Mouse (Mus musculus) C2C12 (cell line): ENCODE data around the gene Sla2.

Source experiments
- CTCF ChIP-seq: IDR thresholded peaks from one replicate; pipeline ENCODE4 v1.5.1; 2011; ENCODE audit not compliant: control insufficient read depth, insufficient read depth, insufficient read length
- FOSL1 ChIP-seq: IDR thresholded peaks from one replicate; pipeline ENCODE4 v1.8.0; 2011; ENCODE audit warnings: mild to moderate bottlenecking, low read length; ENCODE audit not compliant: poor library complexity, insufficient read depth, severe bottlenecking
- MAX ChIP-seq: IDR thresholded peaks from one replicate; pipeline ENCODE4 v1.6.1; 2011; ENCODE audit warnings: mild to moderate bottlenecking, control low read depth
- MYOG ChIP-seq: IDR thresholded peaks from one replicate; pipeline ENCODE4 v1.6.1; 2011; ENCODE audit not compliant: control insufficient read depth, insufficient read length; ENCODE audit errors: extremely low read depth
- USF1 ChIP-seq: IDR thresholded peaks from one replicate; pipeline ENCODE4 v1.6.1; 2011; ENCODE audit warnings: low read depth, mild to moderate bottlenecking, control low read depth, moderate library complexity

DNA sequence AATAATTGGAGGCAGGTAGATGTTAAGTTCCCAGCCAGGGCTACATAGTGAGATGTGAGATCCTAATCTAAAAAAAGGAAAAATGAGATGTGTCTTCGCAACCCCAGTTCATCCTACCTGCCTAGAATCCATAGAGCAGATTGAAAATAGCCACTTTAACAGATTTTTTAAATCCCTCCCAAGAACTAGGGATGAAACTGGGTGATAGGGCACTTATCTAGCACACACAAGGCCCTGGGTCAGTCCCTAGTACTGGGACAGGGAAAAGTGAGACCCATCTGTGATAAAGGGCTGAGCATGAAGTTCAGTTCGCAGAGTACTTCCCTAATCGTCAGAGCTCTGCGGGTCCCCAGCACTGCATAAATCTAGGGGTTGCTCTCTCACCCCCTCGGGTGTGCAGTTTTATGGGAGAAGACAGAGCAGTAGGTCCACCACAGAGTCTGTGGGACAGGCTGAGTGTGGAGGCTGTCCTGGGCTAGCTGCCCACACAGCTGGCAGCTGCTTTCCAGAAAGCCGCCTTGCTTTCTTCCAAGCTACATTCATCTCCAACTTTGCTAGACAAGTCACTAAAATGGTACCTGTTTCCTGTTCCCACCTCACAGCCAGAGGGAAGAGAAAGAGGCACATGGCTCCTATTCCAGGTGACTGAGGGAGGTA, 38.3 kb downstream of the Sla2 start:
- TF ChIP-seq CTCF = no peak
- TF ChIP-seq MYOG = no peak
- TF ChIP-seq USF1 = no peak
- TF ChIP-seq MAX = no peak
- TF ChIP-seq FOSL1 = no peak
